Mouse (Mus musculus): ENCODE data around the gene Tmem219.

Gene Tmem219

DNA sequence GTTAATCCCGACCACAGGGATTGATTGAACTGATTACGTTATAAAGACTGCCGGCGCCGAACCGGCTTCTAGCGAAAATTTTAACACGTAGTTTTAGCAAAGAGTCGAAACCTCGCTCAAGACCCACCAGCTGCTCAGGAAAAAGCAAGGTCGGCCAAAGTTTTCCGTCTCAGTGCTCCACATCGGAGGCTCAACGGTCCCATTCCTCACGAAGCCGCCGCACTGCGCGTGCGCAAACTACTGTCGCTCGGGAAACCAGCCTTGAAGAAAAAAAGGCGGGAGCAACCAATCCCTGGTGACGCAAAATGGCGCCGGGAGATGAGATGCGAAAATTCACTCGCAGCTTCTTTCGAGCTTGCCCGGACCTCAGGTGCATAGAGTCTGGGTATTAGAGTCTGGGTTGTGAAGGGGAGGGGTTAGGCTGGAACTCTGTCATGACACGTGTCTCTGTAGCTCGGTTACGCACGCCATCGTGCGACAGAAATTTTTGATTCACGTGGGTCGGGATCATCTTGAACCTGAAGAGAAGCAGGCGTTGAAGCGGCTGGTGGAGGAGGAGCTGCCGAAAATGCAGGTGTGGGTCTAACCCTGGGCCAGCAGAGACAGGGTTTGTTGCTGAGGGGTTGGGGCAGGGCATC lies 60.5 kb downstream of the Tmem219 start, which contains the start of gene Ino80e:
Gene Ino80e, minus strand, starts transcription at position 231 of the 638 bp plus-strand sequence.
- peak; percentile 88 to 96 for DNase-seq (ENCODE audit: low spot score in 2 of 2)

DNA sequence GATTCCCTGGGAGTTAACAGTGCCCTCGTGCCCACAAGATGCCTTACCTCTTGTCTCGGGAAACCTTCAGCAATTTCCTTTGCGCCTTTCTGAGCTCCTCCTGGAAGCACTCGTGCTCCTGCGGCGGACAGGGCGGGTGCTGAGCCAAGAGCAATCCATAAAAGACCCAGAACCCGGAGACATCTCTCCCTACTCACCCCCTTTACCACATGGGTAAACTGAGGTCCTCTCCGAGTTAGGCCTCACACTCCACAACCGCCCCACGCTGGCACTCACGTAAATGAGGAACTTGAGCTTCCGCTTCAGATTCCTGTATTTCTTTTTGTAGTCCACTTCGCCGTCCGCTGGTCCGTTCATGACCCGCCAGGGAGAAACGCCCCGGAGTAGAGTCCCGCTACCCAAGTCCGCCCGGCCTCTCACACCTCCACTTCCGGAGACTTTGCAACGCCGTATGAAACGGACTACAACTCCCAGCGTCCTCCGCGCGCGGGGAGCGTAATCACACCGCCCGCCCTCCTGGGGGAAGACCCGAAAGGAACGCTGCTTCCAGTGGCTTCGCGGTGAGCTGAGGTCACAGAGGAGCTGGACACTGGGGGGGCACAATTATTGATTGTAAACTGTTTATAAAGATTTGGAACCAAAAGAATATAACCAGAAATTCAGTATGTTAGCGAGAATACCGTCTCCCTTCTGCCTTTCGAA lies 61.1 kb downstream of the Tmem219 start, which contains the start of gene Hirip3:
Gene Hirip3, plus strand, starts transcription at position 544 of the 702 bp plus-strand sequence.
- peak; percentile 81 to 93 for DNase-seq (ENCODE audit: low spot score in 2 of 2)

DNA sequence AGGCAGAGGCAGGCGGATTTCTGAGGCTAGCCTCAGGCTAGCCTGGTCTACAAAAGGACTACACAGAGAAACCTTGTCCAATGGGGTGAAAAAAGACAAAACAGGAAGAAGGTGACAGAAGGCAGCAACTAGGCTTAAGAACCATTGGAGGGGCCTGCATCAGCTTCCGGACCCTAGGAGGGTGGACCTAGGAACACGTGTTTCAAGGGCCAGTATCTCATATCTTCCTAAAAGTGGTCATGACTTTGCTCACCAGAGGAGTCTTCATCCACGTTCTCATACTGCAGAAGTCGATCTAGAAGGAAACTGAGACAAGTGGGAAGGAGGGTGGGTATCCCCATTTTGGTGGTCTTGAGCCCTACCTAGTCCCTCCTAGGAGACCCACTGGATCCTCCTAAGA lies 61.7 kb downstream of the Tmem219 start:
- DNase-seq (ENCODE audit: low spot score in 2 of 2), result no peak

DNA sequence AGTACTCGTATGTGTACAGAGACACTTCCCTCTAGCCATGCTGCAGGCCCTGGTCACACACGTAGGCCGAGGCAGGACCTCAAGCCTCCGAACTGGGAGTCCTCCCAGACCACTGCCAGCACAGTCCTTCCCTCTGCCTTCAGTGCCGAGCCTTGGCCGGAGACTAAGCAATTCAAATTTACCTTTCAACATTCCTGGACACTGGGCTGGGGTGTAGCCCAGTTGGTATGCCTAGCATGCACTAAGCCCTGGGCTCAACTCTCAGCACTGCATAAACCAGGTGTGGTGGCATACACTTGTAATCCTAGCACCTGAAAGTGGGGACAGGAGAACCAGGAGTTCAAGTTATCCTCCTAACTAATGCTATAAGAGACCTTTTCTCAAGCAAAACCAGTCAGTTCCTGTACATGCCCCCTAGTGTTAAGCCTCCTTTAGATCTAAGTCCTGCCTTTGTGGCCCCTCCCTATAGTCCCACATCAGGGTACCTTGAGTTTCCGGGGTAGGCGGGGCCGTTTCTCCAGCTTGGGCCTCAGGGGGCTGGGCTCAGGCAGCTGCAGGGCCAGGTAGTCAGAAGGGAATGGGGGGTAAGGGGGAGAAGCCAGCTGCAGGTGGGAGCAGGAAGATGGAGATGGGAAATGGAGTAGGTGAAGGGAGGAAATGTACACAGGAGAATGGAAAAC lies 65.8 kb downstream of the Tmem219 start:
- no peak for DNase-seq (ENCODE audit: low spot score in 2 of 2)

DNA sequence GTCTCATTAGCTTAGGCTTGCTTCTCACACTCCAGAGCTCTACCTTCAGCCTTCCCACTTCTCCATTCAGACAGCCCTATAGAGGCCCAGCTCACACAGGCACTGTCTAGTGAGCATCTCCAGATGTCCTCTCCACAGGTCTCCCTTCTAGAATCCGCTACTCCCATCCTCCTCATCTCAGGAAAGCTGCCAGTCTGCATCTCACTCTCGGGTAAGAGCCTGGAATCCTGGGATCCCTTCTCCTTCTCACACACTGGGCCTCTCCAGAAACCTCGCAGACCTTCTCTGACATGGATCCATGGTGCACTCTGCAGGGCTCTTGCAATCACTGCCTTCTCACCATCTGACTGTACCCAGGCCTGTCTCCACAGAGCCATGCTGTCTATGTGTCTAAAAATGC lies 67.1 kb downstream of the Tmem219 start:
- DNase-seq (ENCODE audit: low spot score in 2 of 2), result no peak

DNA sequence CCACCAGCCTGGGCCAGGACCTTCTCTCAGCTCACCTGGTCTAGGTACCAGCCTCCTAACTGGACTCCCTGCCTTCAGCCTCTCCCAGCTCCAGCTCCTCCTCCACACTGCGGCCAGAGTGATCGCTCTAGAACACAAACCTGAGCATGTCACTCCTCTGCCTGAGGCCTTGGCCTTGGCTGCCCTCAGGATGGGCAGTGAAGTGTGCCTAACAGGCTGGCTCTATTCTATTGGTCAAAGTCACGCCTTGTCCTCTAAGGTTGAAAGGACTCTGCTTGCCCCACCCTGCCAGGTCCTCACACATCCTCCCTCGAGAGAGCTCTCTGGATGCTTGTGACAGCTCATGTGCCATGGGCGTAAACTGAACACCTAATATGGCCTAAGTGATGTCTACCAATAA lies 69.3 kb downstream of the Tmem219 start:
- no peak for DNase-seq (ENCODE audit: low spot score in 2 of 2)

DNA sequence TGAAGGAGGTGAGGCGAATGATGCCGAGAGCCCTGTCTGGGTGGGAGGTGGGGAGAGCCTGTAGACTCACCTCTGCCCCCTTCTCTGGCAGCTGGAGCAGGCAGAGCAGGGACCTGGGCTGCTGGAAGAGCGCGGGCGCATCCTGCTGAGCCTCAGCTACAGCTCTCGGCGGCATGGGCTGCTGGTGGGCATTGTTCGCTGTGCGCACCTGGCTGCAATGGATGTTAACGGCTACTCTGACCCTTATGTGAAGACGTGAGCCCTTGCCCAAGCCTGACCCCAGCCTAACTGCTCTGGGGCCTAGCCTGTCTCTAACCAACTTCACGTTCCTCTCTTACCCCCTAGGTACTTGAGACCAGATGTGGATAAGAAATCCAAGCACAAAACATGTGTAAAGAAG lies 71.5 kb downstream of the Tmem219 start:
- no peak for DNase-seq (ENCODE audit: low spot score in 2 of 2)

DNA sequence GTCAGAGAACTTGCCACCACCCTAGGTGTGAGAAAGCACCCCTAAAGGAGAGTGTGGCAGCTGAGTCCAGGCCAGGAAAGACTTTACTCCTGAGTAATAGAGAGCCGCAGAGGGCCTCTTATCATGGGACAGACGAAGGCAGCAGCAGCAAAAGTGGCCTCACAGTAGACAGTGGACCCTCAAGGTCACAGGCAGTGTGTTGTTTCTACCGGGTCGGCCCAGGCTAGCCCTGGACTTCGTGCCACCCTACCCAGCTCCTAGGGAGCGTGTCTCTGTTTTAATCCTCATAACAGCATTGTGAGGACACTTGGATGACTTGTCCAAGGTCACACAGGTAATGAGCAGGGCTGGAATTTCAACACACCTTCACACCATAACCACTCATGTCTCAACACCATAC lies 72.6 kb downstream of the Tmem219 start:
- no peak for DNase-seq (ENCODE audit: low spot score in 2 of 2)

DNA sequence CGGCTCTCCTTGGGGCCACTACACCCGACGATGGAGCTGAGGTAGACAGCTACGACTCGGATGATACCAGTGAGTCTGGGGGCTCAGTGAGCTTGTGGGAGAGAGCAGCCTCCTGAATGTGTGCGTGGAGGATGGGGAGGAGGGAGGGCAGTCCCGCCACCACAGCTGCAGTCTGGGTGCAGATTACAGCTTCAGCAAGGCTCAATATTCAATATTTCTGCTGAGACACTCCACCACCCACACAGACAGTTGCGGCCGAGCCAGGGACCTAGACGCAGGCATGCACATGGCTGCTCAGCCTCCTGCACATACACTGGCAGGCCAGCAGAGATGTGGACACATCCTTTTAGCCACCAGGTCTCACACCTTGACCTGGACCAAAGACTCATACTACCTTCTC lies 73.9 kb downstream of the Tmem219 start:
- DNase-seq (ENCODE audit: low spot score in 2 of 2), result peak in 1 of 2 experiments; percentile 72

DNA sequence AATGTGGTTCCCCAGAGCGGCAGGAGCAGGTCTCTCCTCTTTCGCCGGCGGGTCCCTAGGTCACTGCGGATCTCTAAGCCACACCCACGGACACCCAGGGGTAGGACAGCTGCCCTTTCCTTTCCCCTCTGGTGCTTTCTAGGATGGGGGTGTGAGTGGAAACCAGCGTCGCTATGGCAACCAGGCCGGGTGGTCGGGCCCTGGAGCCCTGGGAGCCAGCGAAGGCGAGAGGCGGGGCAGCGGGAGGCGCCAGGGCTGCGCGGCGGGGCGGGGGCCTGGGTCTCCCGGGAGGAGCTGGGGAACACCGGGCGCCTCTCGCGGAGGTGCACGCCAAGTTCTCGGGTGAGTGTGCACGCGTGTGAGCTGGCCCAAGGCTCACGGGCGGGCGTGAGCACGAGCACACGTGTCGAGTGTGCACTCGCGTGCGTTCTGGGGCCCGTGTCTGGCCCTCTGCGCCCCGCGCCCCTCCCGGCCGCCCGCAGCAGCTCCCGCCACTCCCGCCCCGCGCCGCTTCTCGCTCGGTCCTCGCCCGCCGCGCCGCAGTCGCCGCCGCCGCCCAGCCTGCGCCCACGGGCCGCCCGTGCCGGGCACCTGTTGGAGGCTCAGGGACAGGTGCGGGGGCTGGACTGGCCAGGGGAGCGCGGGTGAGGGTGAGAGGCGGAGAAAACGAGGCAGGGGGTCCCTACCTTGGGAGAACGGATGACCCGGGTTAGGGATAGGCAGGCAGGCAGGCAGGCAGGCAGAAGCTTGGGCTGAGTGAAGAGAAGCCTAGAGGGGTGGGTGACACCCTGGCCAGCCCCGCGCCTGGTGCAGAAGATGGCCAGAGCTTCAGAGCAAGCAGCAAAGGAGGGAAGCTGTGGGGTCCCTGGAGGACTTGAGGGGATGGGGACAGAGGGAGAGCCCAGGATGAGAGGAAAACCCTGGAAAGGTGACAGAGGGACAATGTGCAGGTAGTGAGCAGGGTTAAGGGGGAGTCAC lies 75.0 kb downstream of the Tmem219 start:
- DNase-seq (ENCODE audit: low spot score in 2 of 2), result no peak

DNA sequence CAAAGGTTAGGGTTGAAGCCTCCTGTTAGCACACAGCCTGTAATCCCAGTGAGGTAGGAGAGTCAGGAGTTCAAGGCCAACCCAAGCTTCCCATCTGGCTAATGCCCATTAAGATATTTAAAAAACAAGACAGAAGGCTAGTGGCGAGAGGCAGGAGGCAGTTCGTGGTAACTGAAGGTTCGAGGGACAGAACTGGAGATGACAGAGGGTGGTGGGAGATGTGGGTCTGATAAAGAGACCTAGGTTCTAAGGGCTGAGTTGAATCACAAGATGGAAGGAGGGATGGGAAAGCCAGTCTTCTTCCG lies 75.6 kb downstream of the Tmem219 start, which contains the start of gene Doc2a:
Gene Doc2a, plus strand, starts transcription at position 301 of the 305 bp plus-strand sequence.
- DNase-seq (ENCODE audit: low spot score in 2 of 2), result no peak

DNA sequence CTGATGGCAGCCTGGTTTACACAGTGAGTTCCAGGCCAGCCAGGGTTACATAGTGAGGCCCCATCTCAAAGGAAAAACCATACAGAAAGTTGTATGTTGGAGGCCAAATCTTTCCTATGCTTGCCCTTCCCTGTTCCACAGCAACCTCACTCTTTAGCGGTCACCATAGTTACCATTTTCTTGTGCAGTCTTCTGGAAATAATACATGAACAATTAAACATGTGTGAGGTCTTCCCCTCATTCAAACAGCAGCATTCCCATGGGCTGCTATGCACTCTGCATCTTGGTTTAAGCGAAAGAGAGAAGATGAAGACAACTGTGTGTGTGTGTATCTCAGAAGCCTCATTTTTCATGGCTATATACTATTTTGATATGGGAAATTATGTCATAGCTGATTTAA lies 77.2 kb downstream of the Tmem219 start:
- no peak for DNase-seq (ENCODE audit: low spot score in 2 of 2)

DNA sequence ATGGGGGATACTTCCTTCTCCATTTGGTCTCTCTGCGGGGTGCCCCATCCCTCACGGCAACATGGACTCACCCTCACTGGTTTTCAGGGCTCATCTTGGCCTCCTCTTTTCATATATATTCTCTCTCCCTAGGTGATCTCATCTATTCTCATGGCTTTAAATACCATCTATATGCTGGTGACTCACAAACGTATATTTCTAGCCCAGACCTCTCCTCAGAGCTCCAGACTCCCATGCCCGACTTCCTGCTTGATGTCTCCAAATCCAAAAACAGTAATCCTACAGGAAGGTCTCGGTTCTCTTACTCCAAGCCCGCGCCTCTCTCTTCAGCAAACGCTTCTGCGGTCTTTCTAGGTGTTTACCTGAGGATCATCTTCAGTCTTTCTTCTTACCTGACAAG lies 79.4 kb downstream of the Tmem219 start:
- DNase-seq (ENCODE audit: low spot score in 2 of 2), result no peak

Measured in left cerebral cortex, adult 9 months (tissue).